Mouse (Mus musculus) MN1 (cell line): ENCODE data around the gene 1700037H04Rik.
A peak's percentile ranks its signal among the peaks of the same experiment; 100 is the strongest.
"Not testable (repeated sequence)": the region's sequence is repeated elsewhere in the genome, so short reads cannot be mapped to it uniquely, and the experiment has no call there.

Source experiments
- DNase-seq: peaks from one replicate; pipeline ENCODE4 v3.0.0-alpha.2; 2016; ENCODE audit warnings: low spot score

The 1700037H04Rik gene

GRCm38 (mm10) chr2:131127161-131127730 lies 32.6 kb downstream of the 1700037H04Rik start, which contains the start of gene Hspa12b:
Hspa12b (plus strand) TSS chr2:131127280.
- peak; percentile 65 for DNase-seq

- no peak for DNase-seq
Observed at GRCm38 (mm10) chr2:131125964-131126815, 33.7 kb downstream of the 1700037H04Rik start.

DNA sequence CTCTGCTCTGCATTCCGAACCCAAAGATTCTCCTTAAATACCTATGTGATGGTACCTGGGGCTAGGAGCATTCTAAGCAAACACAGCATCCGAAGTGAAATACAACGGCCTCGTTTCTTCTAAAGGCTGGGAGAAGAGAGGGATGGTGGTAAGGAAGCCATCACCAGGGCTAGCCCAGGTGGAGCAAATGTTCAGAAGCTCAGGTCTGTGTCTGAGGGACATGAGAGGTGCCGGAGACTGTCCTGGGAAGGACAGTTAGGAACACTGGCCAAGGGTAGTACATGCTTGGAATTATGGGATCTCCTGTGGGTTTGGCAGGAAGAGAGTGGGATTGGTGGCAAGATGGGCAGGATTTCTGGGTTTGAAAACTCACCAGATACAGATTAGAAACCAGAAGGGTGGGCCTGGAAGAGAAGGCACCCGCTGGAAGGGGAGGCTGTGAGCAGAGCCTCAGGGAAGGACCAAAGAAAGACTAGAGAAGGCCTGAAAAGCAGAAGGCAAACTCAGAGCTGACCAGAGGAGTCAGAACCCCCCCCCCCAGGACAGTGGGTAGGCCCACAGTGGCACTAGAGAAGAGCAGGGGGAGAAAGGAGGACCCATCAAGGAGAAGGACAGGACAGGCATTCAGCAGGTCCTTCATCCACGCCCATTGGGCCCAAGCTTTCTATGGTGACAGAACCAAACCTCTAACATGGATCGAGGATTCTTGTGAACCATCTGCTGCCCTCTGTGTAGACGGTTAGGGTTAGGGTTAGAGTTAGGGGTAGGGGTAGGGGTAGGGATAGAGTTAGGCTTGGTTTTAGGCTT lies 34.5 kb downstream of the 1700037H04Rik start:
- no peak for DNase-seq

DNA sequence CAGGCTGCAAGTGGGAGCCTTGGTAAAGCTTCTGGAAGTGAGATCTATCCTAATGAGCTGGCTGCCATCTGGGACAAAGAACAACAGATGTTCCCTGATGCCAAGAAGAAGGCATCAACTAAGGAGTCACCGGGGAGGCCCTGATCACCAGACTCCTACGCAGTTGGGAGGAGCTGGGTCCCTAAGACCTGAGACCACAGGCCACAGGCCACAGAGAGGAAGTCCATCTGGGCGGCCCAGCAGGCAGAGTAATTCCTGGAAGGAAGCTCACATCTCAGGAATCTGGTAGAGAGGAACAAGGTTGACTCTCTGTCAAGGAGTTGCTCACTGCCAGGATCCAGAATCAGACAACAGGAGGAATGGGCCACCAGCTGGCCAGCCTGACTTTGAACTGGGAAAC lies 35.7 kb downstream of the 1700037H04Rik start:
- DNase-seq: no peak

DNA sequence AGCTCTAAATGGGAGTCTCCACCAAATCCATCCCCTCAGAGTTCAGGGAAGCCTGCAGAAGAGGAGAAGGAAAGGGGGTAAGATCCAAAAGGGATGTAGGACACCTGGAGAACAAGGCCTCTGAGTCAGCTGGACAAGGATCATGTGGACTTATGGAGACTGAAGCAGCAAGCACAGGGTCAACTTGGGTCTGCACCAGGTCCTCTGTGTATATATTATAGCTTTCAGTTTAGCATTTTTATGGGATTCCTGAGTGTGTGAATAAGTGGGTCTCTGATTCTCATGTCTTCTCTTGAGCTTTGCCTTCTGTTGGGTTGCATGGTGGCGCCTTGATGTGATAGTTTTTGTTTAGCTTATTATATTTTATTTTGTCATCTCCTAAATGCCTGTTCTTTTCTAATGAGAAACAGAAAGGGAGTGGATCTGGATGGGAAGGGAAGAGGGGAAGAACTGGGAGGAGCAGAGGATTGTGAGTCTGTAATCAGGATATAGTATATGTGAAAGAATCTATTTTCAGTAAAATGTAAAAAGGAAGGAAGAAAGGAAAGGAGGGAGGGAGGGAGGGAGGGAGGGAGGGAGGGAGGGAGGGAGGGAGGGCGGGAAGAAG lies 40.8 kb downstream of the 1700037H04Rik start:
- DNase-seq: no peak

DNA sequence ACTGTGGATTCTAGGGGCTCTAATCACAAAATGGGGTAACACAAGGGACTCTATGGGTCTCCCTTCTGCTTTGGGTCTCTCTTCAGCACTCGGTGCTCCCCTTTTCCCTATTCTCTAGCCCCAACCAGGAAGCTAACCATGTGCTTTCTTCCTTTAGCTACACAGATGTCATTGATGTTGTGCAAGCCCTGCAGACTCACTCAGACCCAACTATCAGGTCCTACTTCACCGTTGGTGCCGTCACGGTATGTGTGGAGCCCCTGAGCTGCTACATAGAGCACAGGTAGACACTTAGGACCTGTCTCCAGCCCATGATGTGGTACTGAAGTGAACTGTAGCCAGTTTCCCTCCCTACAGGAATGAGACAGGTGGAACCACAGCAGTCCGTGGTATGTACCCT lies 53.9 kb downstream of the 1700037H04Rik start:
- DNase-seq: no peak

- DNase-seq: not testable (repeated sequence)
Observed at GRCm38 (mm10) chr2:131105061-131105460, 54.8 kb downstream of the 1700037H04Rik start.

DNA sequence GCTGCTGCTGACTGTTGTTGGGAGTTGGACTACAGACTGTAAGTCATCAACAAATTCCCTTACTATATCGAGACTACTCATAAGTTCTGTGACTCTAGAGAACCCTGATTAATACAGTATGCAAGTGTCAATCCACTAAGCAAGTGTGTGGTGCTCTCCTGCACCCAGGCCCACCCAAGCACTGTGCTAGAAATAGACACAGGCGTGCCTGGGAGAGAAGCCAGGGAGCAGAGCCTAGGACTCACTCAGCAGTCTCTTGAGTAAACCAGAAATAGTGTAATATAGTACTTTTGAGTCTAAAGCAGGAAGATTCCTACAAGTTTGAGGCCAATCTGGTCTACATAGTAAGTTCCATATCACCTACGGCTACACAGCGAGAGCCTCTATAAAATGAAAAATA lies 55.9 kb downstream of the 1700037H04Rik start:
- DNase-seq: no peak

- DNase-seq: no peak
Observed at GRCm38 (mm10) chr2:131101530-131101929, 58.4 kb downstream of the 1700037H04Rik start.

- DNase-seq: no peak
Observed at GRCm38 (mm10) chr2:131097087-131097486, 62.8 kb downstream of the 1700037H04Rik start.
